In genomic region chr7:19118028-19118771, GRCm38 (mm10) we compare ENCODE assay signal across 7 mouse cellular contexts. TPM values are rescaled to one million over a fixed set of nuclear protein-coding genes. Genes with fewer than 3 reads are reported as not detected.
A peak's percentile ranks its signal among the peaks of the same experiment; 100 is the strongest.
DNase-seq lines count a peak whose midpoint lies in the region; ATAC-seq and TF ChIP-seq lines count a peak whose summit lies in the region.

Gm4969 (minus strand) TSS chr7:19118368.

- peaks cover 21% of the 10 kb centered on the region for H3K4me1 ChIP-seq in forebrain, embryonic 16.5 days (replicated peaks; ENCODE audit: control insufficient read depth, insufficient read depth, low read length)
- H3K4me1 ChIP-seq in hindbrain, postnatal 0 days (ENCODE audit: insufficient read depth, low read length): peaks cover 16% of the 10 kb centered on the region

- DNase-seq in Muller cell, postnatal 12 days (ENCODE audit: inconsistent ontology term): peak; percentile 69
- peak; percentile 72 for DNase-seq in cerebellum, adult 11 months
- DNase-seq in hindbrain, postnatal 0 days (ENCODE audit: low spot score): peak; percentile 91
- DNase-seq in left cerebral cortex, postnatal 36 days (ENCODE audit: low spot score in 2 of 2): peak; percentile 44 to 53
- peak; percentile 67 for DNase-seq in mesoderm, embryonic 11.5 days (ENCODE audit: low read depth, low spot score)
- DNase-seq in right cerebral cortex, postnatal 4 days: peak; percentile 81

- H3K27ac ChIP-seq in forebrain, embryonic 16.5 days (ENCODE audit: low read length): no peak within 1 kb of the TSS
- peak within 1 kb of the TSS; percentile 62; the same call in 1 of the 2 replicates for H3K27ac ChIP-seq in hindbrain, postnatal 0 days

- H3K27me3 ChIP-seq in forebrain, embryonic 16.5 days (replicated peaks; ENCODE audit: control insufficient read depth, insufficient read depth, low read length): no peaks in the 10 kb centered on the region
- no peaks in the 10 kb centered on the region for H3K27me3 ChIP-seq in hindbrain, postnatal 0 days (ENCODE audit: insufficient read depth, low read length)

- WGBS in forebrain, embryonic 16.5 days: 20% methylated on average over 60 of the region's 64 CpGs
- WGBS in hindbrain, postnatal 0 days: 18% methylated on average over 64 of the region's 64 CpGs

- H3K36me3 ChIP-seq in forebrain, embryonic 16.5 days (ENCODE audit: control insufficient read depth, insufficient read depth): no peaks in the 10 kb centered on the region
- no peaks in the 10 kb centered on the region for H3K36me3 ChIP-seq in hindbrain, postnatal 0 days (ENCODE audit: insufficient read depth, low read length)

- H3K4me2 ChIP-seq in forebrain, embryonic 16.5 days (ENCODE audit: low read length): peak within 1 kb of the TSS; percentile 63
- peak within 1 kb of the TSS; percentile 55 for H3K4me2 ChIP-seq in hindbrain, postnatal 0 days (ENCODE audit: low read depth, low read length)

- H3K9me3 ChIP-seq in forebrain, embryonic 16.5 days (ENCODE audit: control insufficient read depth, low read length): 0 out of 2 replicates have a peak, but pooled peaks cover 4% of the 10 kb centered on the region
- H3K9me3 ChIP-seq in hindbrain, postnatal 0 days (ENCODE audit: low read length): no peaks in the 10 kb centered on the region

- intact Hi-C loops in left cerebral cortex, postnatal 36 days (cut with DNase I): no loop called here

- peak within 1 kb of the TSS; percentile 39 for H3K4me3 ChIP-seq in forebrain, embryonic 16.5 days (replicated peaks; ENCODE audit: low read length)
- peak within 1 kb of the TSS; percentile 39 for H3K4me3 ChIP-seq in hindbrain, postnatal 0 days (ENCODE audit: low read length)

- TF ChIP-seq CTCF in hindbrain, postnatal 0 days (IDR thresholded peaks at IDR 0.05; ENCODE audit: low read depth): peak; percentile 57

- peak; percentile 26 for ATAC-seq in forebrain, embryonic 16.5 days
- ATAC-seq in hindbrain, postnatal 0 days: peak; percentile 83

- H3K9ac ChIP-seq in forebrain, embryonic 16.5 days (replicated peaks; ENCODE audit: low read depth, low read length): peak within 1 kb of the TSS; percentile 23; the same call in 1 of the 2 replicates
- H3K9ac ChIP-seq in hindbrain, postnatal 0 days (replicated peaks; ENCODE audit: low read length): 0 out of 2 replicates have a peak within 1 kb of the TSS, but pooled peaks have one; percentile 38

RNA-seq across cellular contexts. Expression of gene Gm4969, which starts in this region (rescaled TPM):
- polyA plus RNA-seq in forebrain, embryonic 16.5 days (2015; fragmentation: Nextera tagmentation; extraction: Ambion mirVana): 3.9 and 4.9 TPM in 2 replicates
- 4.6 and 6.3 TPM in 2 replicates for total RNA-seq in hindbrain, postnatal 0 days (2014; rRNA removed)
- polyA plus RNA-seq in hindbrain, postnatal 0 days (2015; fragmentation: Nextera tagmentation; extraction: Ambion mirVana): 7.7 and 7.9 TPM in 2 replicates
- under 1 TPM; 0.37 to 0.41 TPM for total RNA-seq in left cerebral cortex, postnatal 36 days (2021)

Comparison
In these comparisons a context has a peak if more than half of its experiments do, and no peak if none do; other contexts are left out.
1. Peak in DNase-seq in left cerebral cortex, postnatal 36 days; RNA of the gene not detected or under 1 TPM.